Mouse (Mus musculus) midbrain, postnatal 0 days (tissue): ENCODE measurements around the gene Grb7. TPM values are rescaled to one million over a fixed set of nuclear protein-coding genes. Genes with fewer than 3 reads are reported as not detected.
A peak's percentile ranks its signal among the peaks of the same experiment; 100 is the strongest.

Experiments used
- ATAC-seq: fragments of 200-750 bp; cut with Nextera tagmentation; 2 replicates; pipeline ENCODE4 v1.8.0; 2017; ENCODE audit warnings: moderate number of reproducible peaks, mild to moderate bottlenecking, moderate TSS enrichment, moderate library complexity; ENCODE audit not compliant: low FRiP score
- DNase-seq: peaks from one replicate; pipeline ENCODE4 v3.0.0-alpha.2; 2015; ENCODE audit warnings: low spot score
- H3K27ac ChIP-seq: fragments of 300-500 bp; sonication (generic); 2 replicates; pipeline ENCODE4 v1.5.1; 2014; ENCODE audit warnings: low read depth, mild to moderate bottlenecking, low read length, mixed read lengths
- H3K27me3 ChIP-seq: fragments of 300-500 bp; sonication (generic); 2 replicates; pipeline ENCODE4 v1.6.1; 2014; ENCODE audit warnings: low read length, control low read depth, mixed read lengths; ENCODE audit not compliant: insufficient read depth
- H3K36me3 ChIP-seq: fragments of 300-500 bp; sonication (generic); 2 replicates; pipeline ENCODE4 v1.6.1; 2014; ENCODE audit warnings: low read length, control low read depth, mixed read lengths; ENCODE audit not compliant: insufficient read depth
- H3K4me1 ChIP-seq: fragments of 300-500 bp; sonication (generic); 2 replicates; pipeline ENCODE4 v1.6.1; 2014; ENCODE audit warnings: mild to moderate bottlenecking, control low read depth, antibody characterized with exemption, low read length, mixed read lengths; ENCODE audit not compliant: insufficient read depth
- H3K4me2 ChIP-seq: fragments of 300-500 bp; sonication (generic); 2 replicates; pipeline ENCODE4 v1.6.1; 2014; ENCODE audit warnings: low read depth, mild to moderate bottlenecking, low read length, mixed read lengths; ENCODE audit not compliant: poor library complexity, severe bottlenecking
- H3K4me3 ChIP-seq: fragments of 300-500 bp; sonication (generic); 2 replicates; pipeline ENCODE4 v1.5.1; 2014; ENCODE audit warnings: low read depth, mild to moderate bottlenecking, low read length, moderate library complexity
- H3K9ac ChIP-seq: fragments of 300-500 bp; sonication (generic); replicated peaks from 2 replicates; pipeline ENCODE4 v1.6.1; 2014; ENCODE audit warnings: mild to moderate bottlenecking, low read length, moderate library complexity, mixed read lengths; ENCODE audit not compliant: poor library complexity, severe bottlenecking
- H3K9me3 ChIP-seq: fragments of 300-500 bp; sonication (generic); 2 replicates; pipeline ENCODE4 v1.6.1; 2016; ENCODE audit warnings: low read length, control low read depth
- CTCF ChIP-seq: IDR thresholded peaks from 2 replicates; pipeline ENCODE4 v1.5.1; 2016; ENCODE audit warnings: antibody characterized with exemption, mild to moderate bottlenecking
- WGBS: fragments of 180-500 bp; shearing (Covaris S2); extraction: QIAGEN DNeasy Blood & Tissue Kit; methylation state at CpG from one replicate; pipeline ENCODE4 v1.1.7; 2014; 5-methylcytosine and 5-hydroxymethylcytosine counted together
- polyA plus RNA-seq: library from polyadenylated mRNA; unstranded; fragments of >200 nt; fragmentation: Nextera tagmentation; extraction: Ambion mirVana; gene quantifications from 2 replicates; pipeline ENCODE4 v1.2.1, GENCODE M21; 2015
- total RNA-seq: library from RNA; depleted of rRNA; stranded (reverse); fragments of >200 nt; gene quantifications from 2 replicates; pipeline ENCODE4 v1.2.3, GENCODE M21; 2014

Grb7 gene
- total and polyA plus RNA-seq, 2 experiments from 2014 or later = 0.82 to 1.00 TPM

DNA sequence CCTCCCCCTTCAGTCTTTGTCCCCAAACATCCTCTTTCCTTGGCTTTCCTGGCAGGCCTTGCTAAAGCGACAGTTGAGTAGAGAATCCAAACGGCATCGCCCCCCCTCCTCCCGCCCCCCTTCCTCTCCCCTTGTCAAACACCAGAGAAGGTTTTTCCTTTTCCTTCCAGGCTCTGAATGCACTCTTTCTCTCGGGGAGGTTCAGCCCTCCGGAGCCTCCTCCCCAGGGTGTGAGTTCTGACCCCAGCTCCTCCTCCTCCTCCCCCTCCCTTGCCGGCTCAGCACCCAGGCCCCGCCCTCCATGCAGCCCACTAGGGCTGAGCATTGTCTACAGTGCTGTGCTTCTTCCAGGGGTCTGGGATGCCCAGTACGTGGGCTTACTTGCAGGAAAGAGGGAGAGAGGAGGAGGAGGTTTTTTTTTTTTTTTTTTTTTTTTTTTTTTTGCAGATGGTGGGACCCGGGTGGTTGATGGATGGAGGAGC, 36.8 kb upstream of the Grb7 start:
- TF ChIP-seq CTCF = no peak
- no peaks in the 10 kb centered on the region for H3K9me3 ChIP-seq
- no peak overlapping the region for H3K4me2 ChIP-seq
- peaks cover 24% of the 10 kb centered on the region for H3K27me3 ChIP-seq
- H3K4me1 ChIP-seq = peaks cover 6% of the 10 kb centered on the region; the same call in 1 of the 2 replicates
- H3K27ac ChIP-seq = no peak overlapping the region
- H3K4me3 ChIP-seq = no peak overlapping the region
- ATAC-seq = no peak
- no peaks in the 10 kb centered on the region for H3K36me3 ChIP-seq
- 4% methylated on average over 8 of the region's 10 CpGs for WGBS
- DNase-seq = peak; percentile 38
- H3K9ac ChIP-seq = no peak overlapping the region

- no peak for TF ChIP-seq CTCF
- DNase-seq = peak; percentile 41
- peak within 1 kb of the TSS; percentile 55 for H3K4me3 ChIP-seq
- H3K36me3 ChIP-seq = no peaks in the 10 kb centered on the region
- H3K4me1 ChIP-seq = peaks cover 6% of the 10 kb centered on the region; the same call in 1 of the 2 replicates
- H3K9me3 ChIP-seq = no peaks in the 10 kb centered on the region
- peak within 1 kb of the TSS; percentile 97 for H3K4me2 ChIP-seq
- H3K27ac ChIP-seq = peak within 1 kb of the TSS; percentile 72
- H3K27me3 ChIP-seq = peaks cover 24% of the 10 kb centered on the region
- no peak; the same call in 1 of the 2 replicates for ATAC-seq
- H3K9ac ChIP-seq = peak within 1 kb of the TSS; percentile 63
- WGBS = under 1% methylated on average over 29 of the region's 49 CpGs
These were observed 33.9 kb upstream of the Grb7 start, which contains the start of gene Erbb2 for GRCm38 (mm10) chr11:98412273-98412796. TSS of gene Erbb2 (plus strand) at chr11:98412470.

GRCm38 (mm10) chr11:98412797-98413301, 33.3 kb upstream of the Grb7 start:
- H3K4me3 ChIP-seq = peak overlapping the region; percentile 55
- DNase-seq (peak; percentile 59), ATAC-seq (peak; percentile 58; the same call in 1 of the 2 replicates)
- H3K27ac ChIP-seq = peak overlapping the region; percentile 72; the same call in 1 of the 2 replicates
- peak overlapping the region; percentile 97 for H3K4me2 ChIP-seq
- H3K27me3 ChIP-seq = peaks cover 24% of the 10 kb centered on the region
- peak overlapping the region; percentile 63 for H3K9ac ChIP-seq
- no peaks in the 10 kb centered on the region for H3K9me3 ChIP-seq
- no peaks in the 10 kb centered on the region for H3K36me3 ChIP-seq
- no peak for TF ChIP-seq CTCF
- WGBS = 0% methylated on average over 39 of the region's 40 CpGs
- H3K4me1 ChIP-seq = peaks cover 6% of the 10 kb centered on the region; the same call in 1 of the 2 replicates

- H3K9me3 ChIP-seq = no peaks in the 10 kb centered on the region
- TF ChIP-seq CTCF = no peak
- no peak overlapping the region for H3K9ac ChIP-seq
- H3K4me3 ChIP-seq = peak overlapping the region; percentile 55; the same call in 1 of the 2 replicates
- ATAC-seq (no peak), DNase-seq (no peak)
- 31% methylated on average over 7 of the region's 7 CpGs for WGBS
- no peak overlapping the region for H3K27ac ChIP-seq
- peaks cover 6% of the 10 kb centered on the region; the same call in 1 of the 2 replicates for H3K4me1 ChIP-seq
- peak overlapping the region; percentile 97 for H3K4me2 ChIP-seq
- H3K36me3 ChIP-seq = no peaks in the 10 kb centered on the region
- peaks cover 24% of the 10 kb centered on the region for H3K27me3 ChIP-seq
These were observed 32.5 kb upstream of the Grb7 start for GRCm38 (mm10) chr11:98413731-98414130.

DNA sequence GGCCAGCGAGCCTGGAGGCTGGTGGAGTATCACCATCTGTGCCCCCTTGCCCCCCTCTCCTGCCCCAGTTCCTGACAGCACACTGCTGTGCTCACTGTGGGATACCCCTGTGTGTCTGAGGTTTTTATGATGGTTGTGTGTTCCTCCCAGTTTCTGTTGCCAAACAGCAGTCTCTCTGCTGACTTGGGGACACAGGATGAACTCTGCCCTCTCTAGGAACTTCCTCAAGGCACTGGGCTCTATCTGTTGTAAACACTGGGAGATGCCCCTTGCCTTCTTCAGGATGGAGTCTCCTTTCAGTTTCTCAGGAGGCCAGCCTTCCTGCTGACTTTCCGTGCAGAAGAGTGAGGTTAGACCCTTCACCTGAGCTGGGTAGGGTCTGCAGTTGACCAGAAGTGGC, 32.0 kb upstream of the Grb7 start:
- Histone ChIP-seq H3K9me3 (no peaks in the 10 kb centered on the region), H3K9ac (no peak overlapping the region), H3K27me3 (peaks cover 24% of the 10 kb centered on the region), H3K27ac (no peak overlapping the region), H3K4me1 (peaks cover 6% of the 10 kb centered on the region; the same call in 1 of the 2 replicates), H3K36me3 (no peaks in the 10 kb centered on the region), H3K4me2 (no peak overlapping the region; the same call in 1 of the 2 replicates), H3K4me3 (no peak overlapping the region)
- 24% methylated on average over 2 of the region's 2 CpGs for WGBS
- ATAC-seq (no peak), DNase-seq (no peak)
- TF ChIP-seq CTCF = no peak

DNA sequence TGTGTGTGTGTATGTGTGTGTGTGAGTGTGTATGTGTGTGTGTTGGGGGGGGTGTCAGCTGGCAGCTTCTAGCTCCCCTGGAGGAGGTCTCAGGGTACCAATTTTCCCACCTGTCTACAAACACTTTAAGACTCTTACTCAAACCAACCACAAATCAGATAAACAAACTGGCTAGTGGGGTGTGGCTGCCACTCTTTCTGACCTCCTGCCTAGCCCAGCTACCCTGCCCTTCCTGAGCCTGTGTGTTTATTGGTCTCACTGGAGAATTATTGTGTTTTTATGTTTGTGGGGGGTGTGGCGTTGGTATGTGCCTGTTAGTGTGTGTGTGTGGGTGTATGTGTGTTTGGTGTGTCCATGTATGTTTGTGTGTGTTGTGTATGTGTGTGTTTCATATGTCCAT, 29.1 kb upstream of the Grb7 start:
- DNase-seq = no peak
- no peak for ATAC-seq
- no peak for TF ChIP-seq CTCF
- Histone ChIP-seq H3K9ac (no peak overlapping the region), H3K4me3 (no peak overlapping the region), H3K4me2 (no peak overlapping the region), H3K9me3 (no peaks in the 10 kb centered on the region), H3K27ac (no peak overlapping the region), H3K36me3 (no peaks in the 10 kb centered on the region), H3K4me1 (peaks cover 6% of the 10 kb centered on the region; the same call in 1 of the 2 replicates), H3K27me3 (peaks cover 11% of the 10 kb centered on the region)
- 76% methylated on average over 1 of the region's 1 CpGs for WGBS
